Mouse (Mus musculus): Measurements from ENCODE around the gene Tmco5. TPM values are rescaled to one million over a fixed set of nuclear protein-coding genes. Genes with fewer than 3 reads are reported as not detected.
A peak's percentile ranks its signal among the peaks of the same experiment; 100 is the strongest.

The Tmco5 gene
- not detected for total RNA-seq (2021)
- long read RNA-seq, experiment 1 = 0 reads
- long read RNA-seq, experiment 2 = 0 reads

GRCm38 (mm10) chr2:116878391-116878790 lies at the start of gene Tmco5:
TSS of gene Tmco5 (plus strand) at chr2:116878691.
- intact Hi-C loops (cut with DNase I) = no loop called here
- DNase-seq = no peak

- no peak for DNase-seq
- intact Hi-C loops (cut with DNase I) = no loop called here
These were observed 46.6 kb upstream of the Tmco5 start for GRCm38 (mm10) chr2:116831863-116832262.

GRCm38 (mm10) chr2:116837829-116838228 lies 40.7 kb upstream of the Tmco5 start:
- intact Hi-C loops (cut with DNase I) = no loop called here
- DNase-seq = no peak

GRCm38 (mm10) chr2:116838538-116839197 lies 39.8 kb upstream of the Tmco5 start:
- intact Hi-C loops (cut with DNase I) = no loop called here

GRCm38 (mm10) chr2:116849980-116850636 lies 28.4 kb upstream of the Tmco5 start:
- intact Hi-C loops (cut with DNase I) = no loop called here
- no peak for DNase-seq

More at GRCm38 (mm10) chr2:116838538-116839197, 39.8 kb upstream of the Tmco5 start:
- DNase-seq = peak in 1 of 2 experiments; percentile 4

- intact Hi-C loops (cut with DNase I) = no loop called here
- no peak for DNase-seq
These were observed 27.1 kb upstream of the Tmco5 start for GRCm38 (mm10) chr2:116851356-116851755.

- DNase-seq = no peak
- intact Hi-C loops (cut with DNase I) = no loop called here
These were observed 26.2 kb upstream of the Tmco5 start for GRCm38 (mm10) chr2:116852249-116852648.

GRCm38 (mm10) chr2:116858703-116859102 lies 19.8 kb upstream of the Tmco5 start:
- intact Hi-C loops (cut with DNase I) = no loop called here
- DNase-seq = no peak

- DNase-seq = no peak
- intact Hi-C loops (cut with DNase I) = no loop called here
These were observed 1.4 kb upstream of the Tmco5 start for GRCm38 (mm10) chr2:116876955-116877615.

GRCm38 (mm10) chr2:116879730-116880129 lies 1.2 kb downstream of the Tmco5 start:
- intact Hi-C loops (cut with DNase I) = no loop called here
- DNase-seq = no peak

- DNase-seq = no peak
- intact Hi-C loops (cut with DNase I) = no loop called here
These were observed 15.0 kb downstream of the Tmco5 start for GRCm38 (mm10) chr2:116893316-116893987.

- intact Hi-C loops (cut with DNase I) = no loop called here
- no peak for DNase-seq
These were observed 15.5 kb downstream of the Tmco5 start for GRCm38 (mm10) chr2:116893988-116894363.

GRCm38 (mm10) chr2:116899615-116900272 lies 21.3 kb downstream of the Tmco5 start:
- DNase-seq = peak; percentile 86 to 96
- intact Hi-C loops (cut with DNase I) = loop anchor here (2.0 to 5.0 kb wide), 2 partner anchors 223 to 281 kb away; partner anchors contain the start of gene Spred1

GRCm38 (mm10) chr2:116900273-116900843 lies 21.9 kb downstream of the Tmco5 start:
- intact Hi-C loops (cut with DNase I) = loop anchor here (5.0 kb wide), 1 partner anchor 222 kb away; the partner anchor contains the start of gene Spred1

GRCm38 (mm10) chr2:116908268-116908667 lies 29.8 kb downstream of the Tmco5 start:
- DNase-seq = no peak
- intact Hi-C loops (cut with DNase I) = no loop called here

More at GRCm38 (mm10) chr2:116900273-116900843, 21.9 kb downstream of the Tmco5 start:
- no peak for DNase-seq

GRCm38 (mm10) chr2:116912334-116913070 lies 34.0 kb downstream of the Tmco5 start:
- DNase-seq = no peak
- intact Hi-C loops (cut with DNase I) = no loop called here

- intact Hi-C loops (cut with DNase I) = no loop called here
- no peak for DNase-seq
These were observed 35.4 kb downstream of the Tmco5 start for GRCm38 (mm10) chr2:116913677-116914405.

GRCm38 (mm10) chr2:116914636-116915035 lies 36.1 kb downstream of the Tmco5 start:
- no peak for DNase-seq
- intact Hi-C loops (cut with DNase I) = no loop called here

GRCm38 (mm10) chr2:116918598-116918997 lies 40.1 kb downstream of the Tmco5 start:
- intact Hi-C loops (cut with DNase I) = no loop called here

More at GRCm38 (mm10) chr2:116918598-116918997, 40.1 kb downstream of the Tmco5 start:
- DNase-seq = no peak
